Mouse (Mus musculus): ENCODE data around the gene Cdyl2. TPM values are rescaled to one million over a fixed set of nuclear protein-coding genes. Genes with fewer than 3 reads are reported as not detected.

Cdyl2 gene
- total and polyA plus RNA-seq, 3 experiments = not detected

DNA sequence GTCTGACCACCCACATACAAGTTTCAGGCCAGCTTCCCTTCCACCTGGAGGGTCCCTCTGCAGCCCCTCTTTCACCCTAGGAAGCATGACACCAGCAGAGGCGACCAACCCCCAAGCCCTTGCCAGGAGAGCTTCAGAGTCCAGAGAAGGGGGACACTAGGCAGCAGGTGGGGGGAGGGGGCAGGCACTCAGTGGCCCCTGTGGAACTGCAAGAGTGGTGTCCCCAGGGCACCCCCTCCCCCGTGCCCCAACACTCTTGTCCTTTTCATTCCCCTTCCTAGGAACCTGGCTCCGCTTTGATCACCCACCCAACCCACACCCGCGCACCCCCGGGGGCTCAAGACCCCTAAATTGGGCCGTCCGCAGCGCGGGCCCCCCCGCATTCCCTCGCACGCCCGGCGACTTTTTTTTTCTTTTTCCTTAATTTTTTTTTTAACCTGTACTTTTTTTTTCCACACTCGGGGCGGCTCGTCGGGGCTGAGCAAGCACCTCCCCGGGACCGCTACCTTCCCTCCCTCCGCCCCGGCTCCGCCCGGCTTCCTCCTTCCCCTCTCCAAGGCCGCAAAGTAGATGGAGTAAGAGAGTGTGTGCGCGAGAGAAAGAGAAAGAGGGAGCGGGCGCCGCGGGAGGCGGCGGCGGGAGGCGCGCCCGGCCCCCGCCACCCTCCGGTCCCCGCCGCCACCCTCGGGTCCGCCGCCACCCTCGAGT is 661 bp downstream of the Cdyl2 start:
- no peak for DNase-seq (ENCODE audit: low spot score)
- Histone ChIP-seq H3K27me3 (ENCODE audit: insufficient read depth, low read length) (no peaks in the 10 kb centered on the region), H3K4me3 (ENCODE audit: low read depth, low read length) (no peak overlapping the region), H3K9me3 (replicated peaks) (peaks cover 77% of the 10 kb centered on the region), H3K36me3 (replicated peaks) (no peaks in the 10 kb centered on the region), H3K4me1 (ENCODE audit: insufficient read depth, low read depth, low read length) (no peaks in the 10 kb centered on the region)
- no peak for ATAC-seq (ENCODE audit: extremely low read depth, insufficient number of reproducible peaks, low FRiP score, poor library complexity, severe bottlenecking)
- TF ChIP-seq GATA2 (IDR thresholded peaks at IDR 0.05; ENCODE audit: borderline replicate concordance, low read depth, low read length) (no peak), CTCF (IDR thresholded peaks at IDR 0.05; ENCODE audit: low read depth, low read length) (no peak), GATA1 (IDR thresholded peaks at IDR 0.05; ENCODE audit: borderline replicate concordance, low read length) (no peak), POLR2AphosphoS5 (IDR thresholded peaks at IDR 0.05; ENCODE audit: insufficient replicate concordance, low read depth, low read length) (no peak), TAL1 (conservative IDR thresholded peaks at IDR 0.05; ENCODE audit: low read depth, low read length) (no peak)

- TF ChIP-seq CTCF (IDR thresholded peaks at IDR 0.05; ENCODE audit: low read depth, low read length) = no peak
- no peak for TF ChIP-seq TAL1 (conservative IDR thresholded peaks at IDR 0.05; ENCODE audit: low read depth, low read length)
- no peak for TF ChIP-seq GATA2 (IDR thresholded peaks at IDR 0.05; ENCODE audit: borderline replicate concordance, low read depth, low read length)
- no peak for TF ChIP-seq GATA1 (IDR thresholded peaks at IDR 0.05; ENCODE audit: borderline replicate concordance, low read length)
- TF ChIP-seq POLR2AphosphoS5 (IDR thresholded peaks at IDR 0.05; ENCODE audit: insufficient replicate concordance, low read depth, low read length) = no peak
- Histone ChIP-seq H3K4me3 (ENCODE audit: low read depth, low read length) (no peak overlapping the region), H3K36me3 (replicated peaks) (no peaks in the 10 kb centered on the region), H3K9me3 (replicated peaks) (peaks cover 57% of the 10 kb centered on the region), H3K4me1 (ENCODE audit: insufficient read depth, low read depth, low read length) (no peaks in the 10 kb centered on the region), H3K27me3 (ENCODE audit: insufficient read depth, low read length) (no peaks in the 10 kb centered on the region)
- ATAC-seq (ENCODE audit: extremely low read depth, insufficient number of reproducible peaks, low FRiP score, poor library complexity, severe bottlenecking) = no peak
- DNase-seq (ENCODE audit: low spot score) = no peak
Measured at GRCm38 (mm10) chr8:116721451-116721850, 11.3 kb downstream of the Cdyl2 start.

DNA sequence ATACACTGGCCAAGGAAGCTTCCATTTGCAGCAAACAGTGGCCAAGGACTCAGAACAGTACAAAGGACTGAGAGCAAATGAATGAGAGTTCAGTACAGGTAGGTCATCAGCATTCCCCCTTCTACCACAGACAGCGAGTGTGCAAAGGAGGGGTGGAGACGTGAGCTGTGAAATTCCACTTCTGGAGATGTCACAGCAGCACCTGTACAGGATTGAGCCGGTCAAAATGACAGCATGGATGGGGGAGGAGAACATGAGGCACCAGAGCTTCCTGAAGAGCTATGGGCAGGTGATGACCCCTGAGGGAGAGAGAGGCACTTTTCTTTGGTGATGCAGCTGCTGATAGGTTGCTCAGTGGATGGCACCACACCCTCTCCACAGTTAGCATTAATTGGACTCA is 25.3 kb downstream of the Cdyl2 start:
- no peaks in the 10 kb centered on the region for H3K4me1 ChIP-seq (ENCODE audit: insufficient read depth, low read depth, low read length)
- H3K4me3 ChIP-seq (ENCODE audit: low read depth, low read length) = no peak overlapping the region
- ATAC-seq (ENCODE audit: extremely low read depth, insufficient number of reproducible peaks, low FRiP score, poor library complexity, severe bottlenecking) = no peak
- H3K36me3 ChIP-seq (replicated peaks) = no peaks in the 10 kb centered on the region
- DNase-seq (ENCODE audit: low spot score) = no peak
- no peaks in the 10 kb centered on the region for H3K27me3 ChIP-seq (ENCODE audit: insufficient read depth, low read length)
- TF ChIP-seq GATA2 (IDR thresholded peaks at IDR 0.05; ENCODE audit: borderline replicate concordance, low read depth, low read length) = no peak
- no peak for TF ChIP-seq TAL1 (conservative IDR thresholded peaks at IDR 0.05; ENCODE audit: low read depth, low read length)
- no peak for TF ChIP-seq POLR2AphosphoS5 (IDR thresholded peaks at IDR 0.05; ENCODE audit: insufficient replicate concordance, low read depth, low read length)
- TF ChIP-seq GATA1 (IDR thresholded peaks at IDR 0.05; ENCODE audit: borderline replicate concordance, low read length) = no peak
- no peak for TF ChIP-seq CTCF (IDR thresholded peaks at IDR 0.05; ENCODE audit: low read depth, low read length)
- peaks cover 11% of the 10 kb centered on the region for H3K9me3 ChIP-seq (replicated peaks)

GRCm38 (mm10) chr8:116702501-116702900 is 30.3 kb downstream of the Cdyl2 start:
- no peaks in the 10 kb centered on the region for H3K4me1 ChIP-seq (ENCODE audit: insufficient read depth, low read depth, low read length)
- ATAC-seq (ENCODE audit: extremely low read depth, insufficient number of reproducible peaks, low FRiP score, poor library complexity, severe bottlenecking) = no peak
- no peak for DNase-seq (ENCODE audit: low spot score)

GRCm38 (mm10) chr8:116692931-116693330 is 39.9 kb downstream of the Cdyl2 start:
- H3K9me3 ChIP-seq (replicated peaks) = peaks cover 48% of the 10 kb centered on the region
- TF ChIP-seq POLR2AphosphoS5 (IDR thresholded peaks at IDR 0.05; ENCODE audit: insufficient replicate concordance, low read depth, low read length) = no peak
- no peak for TF ChIP-seq CTCF (IDR thresholded peaks at IDR 0.05; ENCODE audit: low read depth, low read length)
- no peak for TF ChIP-seq GATA1 (IDR thresholded peaks at IDR 0.05; ENCODE audit: borderline replicate concordance, low read length)
- no peak for TF ChIP-seq GATA2 (IDR thresholded peaks at IDR 0.05; ENCODE audit: borderline replicate concordance, low read depth, low read length)
- TF ChIP-seq TAL1 (conservative IDR thresholded peaks at IDR 0.05; ENCODE audit: low read depth, low read length) = no peak
- no peak for DNase-seq (ENCODE audit: low spot score)
- no peaks in the 10 kb centered on the region for H3K27me3 ChIP-seq (ENCODE audit: insufficient read depth, low read length)
- H3K4me1 ChIP-seq (ENCODE audit: insufficient read depth, low read depth, low read length) = no peaks in the 10 kb centered on the region
- no peak for ATAC-seq (ENCODE audit: extremely low read depth, insufficient number of reproducible peaks, low FRiP score, poor library complexity, severe bottlenecking)
- H3K4me3 ChIP-seq (ENCODE audit: low read depth, low read length) = no peak overlapping the region
- H3K36me3 ChIP-seq (replicated peaks) = no peaks in the 10 kb centered on the region

More at GRCm38 (mm10) chr8:116702501-116702900, 30.3 kb downstream of the Cdyl2 start:
- Histone ChIP-seq H3K27me3 (ENCODE audit: insufficient read depth, low read length) (no peaks in the 10 kb centered on the region), H3K36me3 (replicated peaks) (no peaks in the 10 kb centered on the region), H3K9me3 (replicated peaks) (peaks cover 22% of the 10 kb centered on the region), H3K4me3 (ENCODE audit: low read depth, low read length) (no peak overlapping the region)
- TF ChIP-seq POLR2AphosphoS5 (IDR thresholded peaks at IDR 0.05; ENCODE audit: insufficient replicate concordance, low read depth, low read length) (no peak), GATA2 (IDR thresholded peaks at IDR 0.05; ENCODE audit: borderline replicate concordance, low read depth, low read length) (no peak), CTCF (IDR thresholded peaks at IDR 0.05; ENCODE audit: low read depth, low read length) (no peak), TAL1 (conservative IDR thresholded peaks at IDR 0.05; ENCODE audit: low read depth, low read length) (no peak), GATA1 (IDR thresholded peaks at IDR 0.05; ENCODE audit: borderline replicate concordance, low read length) (no peak)

- TF ChIP-seq TAL1 (conservative IDR thresholded peaks at IDR 0.05; ENCODE audit: low read depth, low read length) (no peak), POLR2AphosphoS5 (IDR thresholded peaks at IDR 0.05; ENCODE audit: insufficient replicate concordance, low read depth, low read length) (no peak), CTCF (IDR thresholded peaks at IDR 0.05; ENCODE audit: low read depth, low read length) (no peak), GATA1 (IDR thresholded peaks at IDR 0.05; ENCODE audit: borderline replicate concordance, low read length) (no peak), GATA2 (IDR thresholded peaks at IDR 0.05; ENCODE audit: borderline replicate concordance, low read depth, low read length) (no peak)
- no peak for DNase-seq (ENCODE audit: low spot score)
Measured at GRCm38 (mm10) chr8:116689741-116690140, 43.0 kb downstream of the Cdyl2 start.

More at GRCm38 (mm10) chr8:116689741-116690140, 43.0 kb downstream of the Cdyl2 start:
- H3K4me3 ChIP-seq (ENCODE audit: low read depth, low read length) = no peak overlapping the region
- no peaks in the 10 kb centered on the region for H3K27me3 ChIP-seq (ENCODE audit: insufficient read depth, low read length)
- H3K36me3 ChIP-seq (replicated peaks) = no peaks in the 10 kb centered on the region
- no peaks in the 10 kb centered on the region for H3K4me1 ChIP-seq (ENCODE audit: insufficient read depth, low read depth, low read length)
- H3K9me3 ChIP-seq (replicated peaks) = peaks cover 73% of the 10 kb centered on the region
- ATAC-seq (ENCODE audit: extremely low read depth, insufficient number of reproducible peaks, low FRiP score, poor library complexity, severe bottlenecking) = no peak
